Mouse (Mus musculus) forebrain, embryonic 16.5 days (tissue): ENCODE measurements at regions not wholly inside any gene's neighbourhood (a gene's known extent, or its start where the extent isn't known, plus 50 kb on each side); places are given as distances from the start of the nearest gene placed in this dataset.
"Not testable (repeated sequence)": the region's sequence is repeated elsewhere in the genome, so short reads cannot be mapped to it uniquely, and the experiment has no call there.

ENCODE experiments used
- ATAC-seq: fragments of 200-750 bp; cut with Nextera tagmentation; 2 replicates; pipeline ENCODE4 v1.8.0; 2017; ENCODE audit warnings: mild to moderate bottlenecking, moderate library complexity
- H3K27ac ChIP-seq: fragments of 300-500 bp; sonication (generic); 2 replicates; pipeline ENCODE4 v1.5.1; 2014; ENCODE audit warnings: low read length, control low read depth
- H3K27me3 ChIP-seq: fragments of 300-500 bp; sonication (generic); replicated peaks from 2 replicates; pipeline ENCODE4 v1.6.1; 2014; ENCODE audit warnings: low read length; ENCODE audit not compliant: control insufficient read depth, insufficient read depth
- H3K36me3 ChIP-seq: fragments of 300-500 bp; sonication (generic); 2 replicates; pipeline ENCODE4 v1.6.1; 2014; ENCODE audit not compliant: control insufficient read depth, insufficient read depth
- H3K4me1 ChIP-seq: fragments of 300-500 bp; sonication (generic); replicated peaks from 2 replicates; pipeline ENCODE4 v1.6.1; 2014; ENCODE audit warnings: low read length; ENCODE audit not compliant: control insufficient read depth, insufficient read depth
- H3K4me2 ChIP-seq: fragments of 300-500 bp; sonication (generic); 2 replicates; pipeline ENCODE4 v1.6.1; 2014; ENCODE audit warnings: mild to moderate bottlenecking, low read length, control low read depth
- H3K4me3 ChIP-seq: fragments of 300-500 bp; sonication (generic); replicated peaks from 2 replicates; pipeline ENCODE4 v1.5.1; 2014; ENCODE audit warnings: mild to moderate bottlenecking, low read length, control low read depth
- H3K9ac ChIP-seq: fragments of 300-500 bp; sonication (generic); replicated peaks from 2 replicates; pipeline ENCODE4 v1.6.1; 2014; ENCODE audit warnings: low read depth, low read length, control low read depth
- H3K9me3 ChIP-seq: fragments of 300-500 bp; sonication (generic); 2 replicates; pipeline ENCODE4 v1.6.1; 2016; ENCODE audit warnings: low read length; ENCODE audit not compliant: control insufficient read depth
- WGBS: fragments of 180-500 bp; shearing (Covaris S2); extraction: QIAGEN DNeasy Blood & Tissue Kit; methylation state at CpG from one replicate; pipeline ENCODE4 v1.1.7; 2014; 5-methylcytosine and 5-hydroxymethylcytosine counted together

- H3K27ac ChIP-seq, H3K9ac ChIP-seq, H3K4me1 ChIP-seq, H3K36me3 ChIP-seq, H3K4me3 ChIP-seq, H3K9me3 ChIP-seq, H3K4me2 ChIP-seq, ATAC-seq, H3K27me3 ChIP-seq: not testable (repeated sequence)
- 92% methylated on average over 20 of the region's 20 CpGs for WGBS
Measured at GRCm38 (mm10) chr9:3116311-3116710, 79.6 kb downstream of the Gm10715 start.

DNA sequence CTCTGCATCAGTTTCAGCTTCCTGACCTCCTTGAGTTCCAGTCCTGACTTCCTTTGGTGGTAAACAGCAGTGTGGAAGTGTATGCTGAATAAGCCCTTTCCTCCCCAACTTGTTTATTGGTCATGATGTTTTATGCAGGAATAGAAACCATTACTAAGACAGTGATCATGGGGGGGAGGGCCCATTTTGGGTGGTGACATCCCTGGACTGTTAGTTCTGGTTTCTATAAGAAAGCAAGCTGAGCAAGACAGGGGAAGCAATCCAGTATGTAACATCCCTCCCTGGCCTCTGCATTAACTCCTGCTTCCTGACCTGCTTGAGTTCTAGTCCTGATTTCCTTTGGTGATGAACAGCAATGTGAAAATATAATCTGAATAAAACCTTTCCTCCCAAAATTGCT, 124.5 kb downstream of the Gm10715 start:
- no peak overlapping the region for H3K4me2 ChIP-seq
- ATAC-seq = no peak
- no peak overlapping the region for H3K27ac ChIP-seq
- no peaks in the 10 kb centered on the region for H3K4me1 ChIP-seq
- H3K27me3 ChIP-seq = no peaks in the 10 kb centered on the region
- H3K4me3 ChIP-seq = no peak overlapping the region
- no peaks in the 10 kb centered on the region for H3K36me3 ChIP-seq
- no peak overlapping the region for H3K9ac ChIP-seq
- peaks cover 15% of the 10 kb centered on the region for H3K9me3 ChIP-seq

GRCm38 (mm10) chr9:3184343-3184742, 147.7 kb downstream of the Gm10715 start:
- Histone ChIP-seq H3K9me3 (peaks cover 19% of the 10 kb centered on the region), H3K4me2 (no peak overlapping the region), H3K4me3 (no peak overlapping the region), H3K36me3 (no peaks in the 10 kb centered on the region), H3K4me1 (no peaks in the 10 kb centered on the region), H3K27ac (no peak overlapping the region), H3K27me3 (no peaks in the 10 kb centered on the region), H3K9ac (no peak overlapping the region)
- no peak for ATAC-seq

GRCm38 (mm10) chr9:3199151-3200018, 135.6 kb upstream of the Alkbh8 start:
- Histone ChIP-seq H3K9me3 (peaks cover 7% of the 10 kb centered on the region; the same call in 1 of the 2 replicates), H3K9ac (no peak overlapping the region), H3K4me2 (no peak overlapping the region), H3K4me1 (no peaks in the 10 kb centered on the region), H3K27ac (no peak overlapping the region), H3K36me3 (no peaks in the 10 kb centered on the region), H3K27me3 (no peaks in the 10 kb centered on the region), H3K4me3 (no peak overlapping the region)
- ATAC-seq = no peak
- 42% methylated on average over 33 of the region's 33 CpGs for WGBS

DNA sequence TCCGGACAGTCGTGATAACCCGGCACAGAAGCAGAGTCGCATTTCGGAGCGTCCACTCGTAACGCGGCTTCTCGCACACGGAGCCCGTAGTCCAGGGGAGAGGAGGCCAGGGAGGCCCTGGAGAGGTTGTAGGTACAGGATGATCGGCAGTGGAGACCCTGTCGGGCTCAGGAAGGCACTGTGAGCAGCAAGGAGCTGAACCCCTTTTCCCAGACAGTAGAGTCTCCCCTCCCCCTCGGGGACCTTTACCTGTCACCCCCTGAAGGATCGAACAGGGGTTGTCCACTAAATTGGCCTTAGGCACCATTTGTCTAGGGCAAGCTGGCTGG, 135.0 kb upstream of the Alkbh8 start:
- not testable (repeated sequence) for H3K9me3 ChIP-seq, H3K27ac ChIP-seq, H3K4me3 ChIP-seq, H3K27me3 ChIP-seq, H3K4me1 ChIP-seq, H3K4me2 ChIP-seq, ATAC-seq, H3K9ac ChIP-seq, H3K36me3 ChIP-seq
- 60% methylated on average over 16 of the region's 16 CpGs for WGBS

DNA sequence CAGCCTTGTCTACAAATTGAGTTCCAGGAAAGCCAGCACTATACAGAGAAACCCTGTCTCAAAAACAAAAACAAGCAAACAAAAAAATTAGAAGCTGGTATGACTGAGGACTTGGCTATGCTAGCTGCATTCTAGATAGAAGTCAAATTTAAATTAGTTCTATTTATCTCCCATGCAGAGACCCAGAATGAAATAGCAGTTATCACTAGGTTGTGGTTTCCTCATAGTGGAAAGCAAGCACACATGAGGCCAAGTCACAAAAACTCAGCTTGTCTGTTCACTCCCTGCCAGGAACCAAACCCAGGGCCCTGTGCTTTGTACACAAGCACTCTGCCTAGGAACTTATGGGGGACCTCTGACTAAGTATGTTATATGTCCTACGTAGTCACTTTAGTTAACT, 126.8 kb upstream of the Alkbh8 start:
- not testable (repeated sequence) for H3K27ac ChIP-seq, H3K4me3 ChIP-seq, H3K27me3 ChIP-seq, H3K9ac ChIP-seq, H3K9me3 ChIP-seq, H3K4me1 ChIP-seq, H3K4me2 ChIP-seq, ATAC-seq, H3K36me3 ChIP-seq
- 93% methylated on average over 1 of the region's 1 CpGs for WGBS

GRCm38 (mm10) chr9:3258396-3259300, 76.3 kb upstream of the Alkbh8 start:
- H3K4me3 ChIP-seq = no peak overlapping the region
- no peaks in the 10 kb centered on the region for H3K4me1 ChIP-seq
- H3K9ac ChIP-seq = no peak overlapping the region
- ATAC-seq = peak; percentile 97
- no peak overlapping the region for H3K27ac ChIP-seq
- H3K4me2 ChIP-seq = no peak overlapping the region
- H3K36me3 ChIP-seq = no peaks in the 10 kb centered on the region
- 69% methylated on average over 10 of the region's 10 CpGs for WGBS
- H3K27me3 ChIP-seq = no peaks in the 10 kb centered on the region
- H3K9me3 ChIP-seq = peaks cover 19% of the 10 kb centered on the region

DNA sequence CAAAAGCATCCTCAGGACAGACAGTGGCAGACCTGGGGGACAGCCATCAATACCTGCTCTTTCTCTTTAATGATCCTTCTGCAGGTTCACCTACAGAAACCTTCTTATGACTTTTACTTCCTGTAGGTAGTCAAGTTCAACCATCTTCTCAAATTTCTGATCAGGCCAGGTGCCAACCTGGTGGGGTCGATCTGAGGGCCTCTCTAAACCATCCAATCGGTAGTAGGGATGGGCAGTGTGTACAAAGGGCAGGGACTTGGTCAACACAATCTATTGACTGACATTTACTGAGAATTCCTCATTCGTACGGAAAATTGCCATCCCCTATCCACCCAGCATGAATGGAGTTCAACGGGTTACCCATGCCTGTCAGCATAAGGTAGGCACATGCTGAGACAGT, 74.8 kb upstream of the Alkbh8 start:
- no peak overlapping the region for H3K4me2 ChIP-seq
- no peaks in the 10 kb centered on the region for H3K4me1 ChIP-seq
- H3K9me3 ChIP-seq = peaks cover 19% of the 10 kb centered on the region
- no peaks in the 10 kb centered on the region for H3K36me3 ChIP-seq
- H3K27me3 ChIP-seq = no peaks in the 10 kb centered on the region
- no peak overlapping the region for H3K4me3 ChIP-seq
- WGBS = 73% methylated on average over 5 of the region's 5 CpGs
- H3K9ac ChIP-seq = no peak overlapping the region
- no peak overlapping the region for H3K27ac ChIP-seq
- no peak for ATAC-seq

DNA sequence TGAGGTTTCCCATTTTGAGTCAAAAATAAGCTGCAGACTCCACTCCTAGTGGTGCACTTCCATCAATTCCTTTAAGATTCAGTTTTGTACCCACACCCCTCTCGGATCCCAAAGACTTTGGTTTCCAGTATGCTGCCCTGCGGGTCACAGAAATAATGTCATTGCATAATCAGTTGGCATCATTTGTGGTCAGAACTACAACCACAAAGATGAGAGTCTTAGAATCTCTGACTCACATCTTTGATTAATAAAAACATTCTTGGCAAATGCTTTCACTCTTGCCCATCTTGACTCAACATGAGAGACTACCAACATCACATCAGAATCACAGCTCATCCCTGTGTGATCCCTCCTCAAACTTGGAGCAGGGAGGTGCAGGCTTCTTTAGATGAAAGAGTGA, 74.1 kb upstream of the Alkbh8 start:
- no peaks in the 10 kb centered on the region for H3K27me3 ChIP-seq
- no peak for ATAC-seq
- H3K4me2 ChIP-seq = no peak overlapping the region
- H3K4me1 ChIP-seq = no peaks in the 10 kb centered on the region
- H3K36me3 ChIP-seq = no peaks in the 10 kb centered on the region
- H3K9me3 ChIP-seq = peaks cover 19% of the 10 kb centered on the region
- WGBS = 85% methylated on average over 2 of the region's 2 CpGs
- H3K4me3 ChIP-seq = no peak overlapping the region
- no peak overlapping the region for H3K9ac ChIP-seq
- H3K27ac ChIP-seq = no peak overlapping the region
